Mouse (Mus musculus): ENCODE measurements around the gene E130218I03Rik. TPM values are rescaled to one million over a fixed set of nuclear protein-coding genes. Genes with fewer than 3 reads are reported as not detected.

Gene E130218I03Rik
- polyA plus RNA-seq, 1 experiment, result 0.26 TPM

DNA sequence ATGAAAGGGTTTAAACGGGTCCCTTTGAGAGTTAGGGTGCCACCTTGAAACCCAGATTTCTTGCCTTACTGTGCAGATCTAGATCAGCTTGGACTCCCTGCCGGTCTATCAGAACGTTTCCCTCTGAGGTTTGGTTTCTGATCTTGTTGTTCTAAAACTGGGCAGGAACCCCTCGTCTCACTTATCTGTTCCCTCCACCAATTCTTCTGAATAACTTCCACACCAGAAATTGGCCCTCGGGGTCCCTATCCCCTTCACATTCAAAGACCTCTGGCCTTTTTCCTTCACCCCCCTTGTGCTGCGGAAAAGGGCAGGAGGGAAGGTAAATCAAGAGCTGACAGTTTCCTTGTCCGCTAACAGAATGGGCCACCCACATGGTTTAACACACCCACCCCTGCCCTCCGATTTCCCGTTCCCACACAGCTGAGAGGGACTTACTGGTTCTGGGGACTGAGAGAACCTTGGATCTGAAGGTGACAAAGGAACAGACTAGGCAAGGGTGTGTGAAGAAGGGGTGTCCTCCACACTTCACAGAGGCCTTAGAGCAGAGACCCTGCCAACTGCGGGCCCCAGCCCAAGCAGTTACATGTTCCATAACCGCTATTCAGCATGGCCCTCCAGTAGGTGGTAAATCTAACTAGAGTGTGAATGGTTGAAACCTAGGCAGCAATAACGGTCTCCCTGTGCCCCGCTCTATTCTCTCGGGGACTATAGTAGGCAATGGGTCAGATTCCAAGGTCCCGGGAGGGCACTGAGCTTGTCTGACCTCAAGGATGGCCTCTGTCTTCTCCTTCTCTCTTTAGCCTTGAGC lies 9.7 kb downstream of the E130218I03Rik start:
- H3K4me3 ChIP-seq (ENCODE audit: control insufficient read depth, low read depth, low read length), result peak overlapping the region; percentile 79
- H3K36me3 ChIP-seq (ENCODE audit: control insufficient read depth, insufficient read depth, low read length), result no peaks in the 10 kb centered on the region
- no peak for TF ChIP-seq POLR2A (IDR thresholded peaks at IDR 0.05; ENCODE audit: control insufficient read depth, low read depth, low read length)
- no peak for TF ChIP-seq CTCF (IDR thresholded peaks at IDR 0.05; ENCODE audit: control insufficient read depth, insufficient read depth, insufficient replicate concordance, low read depth, low read length)
- no peak overlapping the region for H3K27ac ChIP-seq (ENCODE audit: control insufficient read depth, insufficient read depth, low read depth, low read length)
- H3K27me3 ChIP-seq (ENCODE audit: control insufficient read depth, insufficient read depth, low read length), result no peaks in the 10 kb centered on the region
- H3K4me1 ChIP-seq (ENCODE audit: control insufficient read depth, insufficient read depth, low read length), result peaks cover 37% of the 10 kb centered on the region

GRCm38 (mm10) chr4:134253722-134254324 lies 10.4 kb downstream of the E130218I03Rik start, which contains the start of gene Grrp1:
Gene Grrp1 (minus strand): TSS chr4:134254106.
- H3K36me3 ChIP-seq (ENCODE audit: control insufficient read depth, insufficient read depth, low read length), result no peaks in the 10 kb centered on the region
- no peak within 1 kb of the TSS; the same call in 1 of the 2 replicates for H3K27ac ChIP-seq (ENCODE audit: control insufficient read depth, insufficient read depth, low read depth, low read length)
- H3K4me3 ChIP-seq (ENCODE audit: control insufficient read depth, low read depth, low read length), result peak within 1 kb of the TSS; percentile 17
- H3K27me3 ChIP-seq (ENCODE audit: control insufficient read depth, insufficient read depth, low read length), result no peaks in the 10 kb centered on the region
- peaks cover 37% of the 10 kb centered on the region for H3K4me1 ChIP-seq (ENCODE audit: control insufficient read depth, insufficient read depth, low read length)
- TF ChIP-seq POLR2A (IDR thresholded peaks at IDR 0.05; ENCODE audit: control insufficient read depth, low read depth, low read length), result no peak
- no peak for TF ChIP-seq CTCF (IDR thresholded peaks at IDR 0.05; ENCODE audit: control insufficient read depth, insufficient read depth, insufficient replicate concordance, low read depth, low read length)

DNA sequence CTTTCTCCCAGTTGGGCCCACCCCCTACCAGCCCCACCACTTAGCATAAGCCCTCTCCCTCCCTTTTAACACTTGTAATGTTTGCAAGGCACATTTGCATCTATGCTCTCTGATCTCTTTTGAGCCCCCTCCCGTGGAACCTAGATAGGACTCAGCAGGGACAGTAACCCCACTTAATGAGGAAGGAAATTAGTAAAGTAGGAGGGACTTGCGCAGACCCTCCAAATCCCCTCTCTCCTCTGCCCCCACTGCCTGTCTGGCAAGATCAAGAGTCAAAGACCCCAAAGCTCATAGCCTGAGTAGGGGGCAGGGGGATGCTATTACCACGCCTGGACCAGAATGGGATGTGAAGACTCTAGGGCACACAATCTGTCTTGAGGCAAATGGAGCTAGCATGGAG lies 11.4 kb downstream of the E130218I03Rik start:
- peaks cover 31% of the 10 kb centered on the region for H3K4me1 ChIP-seq (ENCODE audit: control insufficient read depth, insufficient read depth, low read length)
- no peak overlapping the region for H3K27ac ChIP-seq (ENCODE audit: control insufficient read depth, insufficient read depth, low read depth, low read length)
- no peak for TF ChIP-seq CTCF (IDR thresholded peaks at IDR 0.05; ENCODE audit: control insufficient read depth, insufficient read depth, insufficient replicate concordance, low read depth, low read length)
- no peak for TF ChIP-seq POLR2A (IDR thresholded peaks at IDR 0.05; ENCODE audit: control insufficient read depth, low read depth, low read length)
- H3K36me3 ChIP-seq (ENCODE audit: control insufficient read depth, insufficient read depth, low read length), result no peaks in the 10 kb centered on the region
- no peak overlapping the region for H3K4me3 ChIP-seq (ENCODE audit: control insufficient read depth, low read depth, low read length)
- H3K27me3 ChIP-seq (ENCODE audit: control insufficient read depth, insufficient read depth, low read length), result no peaks in the 10 kb centered on the region

DNA sequence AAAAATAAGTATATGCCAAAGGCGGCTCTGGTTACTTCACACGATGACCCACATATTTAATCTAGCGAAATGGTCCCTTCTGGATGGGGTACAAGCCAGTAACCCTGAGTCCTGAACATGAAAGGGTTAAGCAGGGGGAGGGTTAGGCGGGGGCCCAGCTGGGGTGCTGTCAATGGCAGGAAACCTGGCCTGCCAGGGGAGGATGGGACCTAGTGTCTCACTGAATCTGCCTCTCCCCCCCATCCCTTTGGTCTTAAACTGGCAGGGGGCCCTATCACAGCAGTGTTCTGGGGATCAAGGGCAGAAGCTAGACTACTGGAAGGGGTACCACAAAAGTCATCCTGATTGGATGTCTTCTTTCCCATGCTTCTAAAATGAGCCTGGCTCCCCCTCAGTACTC lies 12.4 kb downstream of the E130218I03Rik start:
- TF ChIP-seq CTCF (IDR thresholded peaks at IDR 0.05; ENCODE audit: control insufficient read depth, insufficient read depth, insufficient replicate concordance, low read depth, low read length) (no peak), POLR2A (IDR thresholded peaks at IDR 0.05; ENCODE audit: control insufficient read depth, low read depth, low read length) (no peak)
- Histone ChIP-seq H3K36me3 (ENCODE audit: control insufficient read depth, insufficient read depth, low read length) (no peaks in the 10 kb centered on the region), H3K27ac (ENCODE audit: control insufficient read depth, insufficient read depth, low read depth, low read length) (no peak overlapping the region), H3K4me1 (ENCODE audit: control insufficient read depth, insufficient read depth, low read length) (peaks cover 21% of the 10 kb centered on the region), H3K4me3 (ENCODE audit: control insufficient read depth, low read depth, low read length) (no peak overlapping the region), H3K27me3 (ENCODE audit: control insufficient read depth, insufficient read depth, low read length) (no peaks in the 10 kb centered on the region)

DNA sequence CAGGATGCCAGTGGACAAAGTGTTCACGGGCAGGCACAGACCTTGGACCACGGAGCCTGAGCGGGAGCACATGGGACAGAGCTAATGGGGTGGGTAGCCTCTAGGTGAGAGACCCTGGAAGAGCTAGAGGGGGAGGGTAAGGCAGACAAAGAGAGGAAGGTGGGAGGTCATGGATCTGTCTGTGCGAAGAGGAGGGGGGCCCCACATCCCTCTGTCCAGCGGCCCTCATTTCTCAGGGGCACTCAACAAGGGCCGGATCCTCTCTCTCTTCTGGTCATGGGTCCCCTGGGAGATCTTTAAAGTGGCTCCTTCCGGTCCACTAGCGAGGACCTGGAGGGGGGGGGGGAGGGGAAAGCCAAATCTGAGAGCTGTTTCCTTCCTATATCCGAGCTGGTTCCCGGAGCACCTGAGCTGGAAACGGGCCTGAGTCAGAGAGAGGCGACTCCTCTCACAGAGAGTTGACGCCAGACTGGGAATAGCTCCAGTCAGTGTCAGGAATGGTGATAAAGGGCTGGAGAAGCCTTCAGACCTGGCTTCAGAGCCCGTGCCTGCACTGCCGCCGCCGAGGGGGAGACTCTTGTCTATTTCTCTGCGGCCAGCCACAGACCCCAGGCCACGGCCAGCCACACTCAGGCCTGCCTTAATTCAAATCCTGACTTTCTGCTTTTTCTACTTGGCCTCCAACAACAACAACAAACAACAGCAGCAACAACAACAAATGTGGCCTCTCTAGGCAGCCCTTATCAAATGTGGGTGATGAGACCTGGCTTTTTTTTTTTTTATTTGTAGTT lies 13.1 kb downstream of the E130218I03Rik start:
- no peaks in the 10 kb centered on the region for H3K36me3 ChIP-seq (ENCODE audit: control insufficient read depth, insufficient read depth, low read length)
- TF ChIP-seq POLR2A (IDR thresholded peaks at IDR 0.05; ENCODE audit: control insufficient read depth, low read depth, low read length) (no peak), CTCF (IDR thresholded peaks at IDR 0.05; ENCODE audit: control insufficient read depth, insufficient read depth, insufficient replicate concordance, low read depth, low read length) (no peak)
- H3K4me3 ChIP-seq (ENCODE audit: control insufficient read depth, low read depth, low read length), result no peak overlapping the region
- no peak overlapping the region for H3K27ac ChIP-seq (ENCODE audit: control insufficient read depth, insufficient read depth, low read depth, low read length)
- H3K4me1 ChIP-seq (ENCODE audit: control insufficient read depth, insufficient read depth, low read length), result peaks cover 15% of the 10 kb centered on the region
- H3K27me3 ChIP-seq (ENCODE audit: control insufficient read depth, insufficient read depth, low read length), result no peaks in the 10 kb centered on the region

DNA sequence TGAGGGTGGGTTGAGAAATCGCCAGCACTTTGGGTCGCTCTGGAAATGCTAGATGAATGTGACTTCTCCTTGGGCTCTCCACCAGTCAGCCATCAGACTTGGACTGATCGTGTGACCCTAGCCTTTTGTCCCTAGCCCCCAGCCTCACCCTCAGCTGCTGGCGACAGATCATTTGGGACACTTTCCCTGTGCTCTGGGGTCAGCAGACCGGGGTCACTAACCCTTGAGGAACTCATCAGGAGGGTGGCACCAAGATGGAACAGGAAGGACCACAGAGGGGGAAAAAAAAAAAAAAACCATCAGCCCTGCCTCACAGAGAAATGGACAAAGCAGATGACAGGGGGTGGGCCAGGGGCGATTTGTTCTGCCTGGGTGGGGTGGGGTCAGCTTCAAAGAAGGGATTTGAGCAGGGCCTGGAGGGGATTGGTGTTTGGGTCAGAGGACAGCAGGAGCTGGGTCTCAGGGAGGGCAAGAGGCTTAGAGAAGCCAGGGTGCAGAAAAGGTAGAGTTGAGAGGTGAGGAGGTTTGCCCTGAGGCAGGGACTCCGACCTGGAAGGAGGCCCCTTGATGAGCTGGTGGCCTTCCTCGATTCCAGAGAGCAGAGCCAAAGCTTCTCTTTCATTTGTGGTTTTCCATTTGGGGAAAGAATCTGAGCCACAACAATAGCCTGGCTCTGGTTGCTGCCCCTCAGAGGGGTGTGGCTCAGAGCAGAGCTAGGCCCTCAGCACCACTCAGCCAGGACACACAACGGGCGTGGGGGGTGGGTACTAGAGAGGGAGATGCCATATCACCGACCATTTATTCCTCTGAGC lies 13.9 kb downstream of the E130218I03Rik start:
- no peak for TF ChIP-seq POLR2A (IDR thresholded peaks at IDR 0.05; ENCODE audit: control insufficient read depth, low read depth, low read length)
- Histone ChIP-seq H3K27me3 (ENCODE audit: control insufficient read depth, insufficient read depth, low read length) (no peaks in the 10 kb centered on the region), H3K4me3 (ENCODE audit: control insufficient read depth, low read depth, low read length) (no peak overlapping the region), H3K27ac (ENCODE audit: control insufficient read depth, insufficient read depth, low read depth, low read length) (no peak overlapping the region), H3K36me3 (ENCODE audit: control insufficient read depth, insufficient read depth, low read length) (no peaks in the 10 kb centered on the region), H3K4me1 (ENCODE audit: control insufficient read depth, insufficient read depth, low read length) (peaks cover 7% of the 10 kb centered on the region)
